Mouse (Mus musculus): ENCODE data around the gene Kcnk3.

- no peak for TF ChIP-seq TCF12 (IDR thresholded peaks at IDR 0.05; ENCODE audit: insufficient read depth, poor library complexity, severe bottlenecking)
- TF ChIP-seq E2F4 (IDR thresholded peaks at IDR 0.05; ENCODE audit: insufficient read depth), result no peak
- TF ChIP-seq SRF (IDR thresholded peaks at IDR 0.05; ENCODE audit: control insufficient read depth, insufficient read length, low read depth), result no peak
- no peak for TF ChIP-seq POLR2A (IDR thresholded peaks at IDR 0.05; ENCODE audit: insufficient read length, low read depth)
- no peak for TF ChIP-seq MYOD1 (IDR thresholded peaks at IDR 0.05; ENCODE audit: control insufficient read depth in 1 of 3, insufficient read length in 2 of 3, low read depth in 2 of 3)
- no peak for TF ChIP-seq POLR2AphosphoS2 (IDR thresholded peaks at IDR 0.05; ENCODE audit: insufficient read length, low read depth)
- no peak for TF ChIP-seq TCF3 (IDR thresholded peaks at IDR 0.05; ENCODE audit: insufficient read length, low read depth)
- TF ChIP-seq CEBPB (IDR thresholded peaks at IDR 0.05; ENCODE audit: insufficient read depth, poor library complexity, severe bottlenecking), result no peak
- no peak for TF ChIP-seq USF1 (IDR thresholded peaks at IDR 0.05; ENCODE audit: low read depth)
- TF ChIP-seq MYOG (IDR thresholded peaks at IDR 0.05; ENCODE audit: control insufficient read depth in 1 of 3, insufficient read depth in 1 of 3, insufficient read length in 2 of 3, low read depth in 2 of 3), result no peak
Observed at GRCm38 (mm10) chr5:30593811-30594504, 6.0 kb downstream of the Kcnk3 start.
